Mouse (Mus musculus): Measurements from ENCODE around the gene Cbfa2t3.

GRCm38 (mm10) chr8:122737886-122738285, 39.0 kb upstream of the Cbfa2t3 start:
- TF ChIP-seq CTCF (IDR thresholded peaks at IDR 0.05) (no peak), EP300 (IDR thresholded peaks at IDR 0.05) (no peak)

Measured in lung, postnatal 0 days (tissue).